Mouse (Mus musculus) hindbrain, embryonic 13.5 days (tissue): Measurements from ENCODE around the gene Sgo2a. TPM values are rescaled to one million over a fixed set of nuclear protein-coding genes. Genes with fewer than 3 reads are reported as not detected.
A peak's percentile ranks its signal among the peaks of the same experiment; 100 is the strongest.

Source experiments
- ATAC-seq: fragments of 200-750 bp; cut with Nextera tagmentation; 2 replicates; pipeline ENCODE4 v1.8.0; 2017; ENCODE audit warnings: moderate TSS enrichment; ENCODE audit not compliant: low FRiP score
- H3K27ac ChIP-seq: fragments of 300-500 bp; sonication (generic); 2 replicates; pipeline ENCODE4 v1.5.1; 2015; ENCODE audit warnings: inconsistent platforms, mild to moderate bottlenecking, moderate library complexity
- H3K27me3 ChIP-seq: fragments of 300-500 bp; sonication (generic); 2 replicates; pipeline ENCODE4 v1.6.1; 2015; ENCODE audit warnings: mild to moderate bottlenecking, inconsistent platforms
- H3K36me3 ChIP-seq: fragments of 300-500 bp; sonication (generic); 2 replicates; pipeline ENCODE4 v1.6.1; 2015; ENCODE audit warnings: mild to moderate bottlenecking, inconsistent platforms
- H3K4me1 ChIP-seq: fragments of 300-500 bp; sonication (generic); replicated peaks from 2 replicates; pipeline ENCODE4 v1.6.1; 2015; ENCODE audit warnings: inconsistent platforms
- H3K4me2 ChIP-seq: fragments of 300-500 bp; sonication (generic); 2 replicates; pipeline ENCODE4 v1.6.1; 2015; ENCODE audit warnings: inconsistent platforms, mild to moderate bottlenecking, moderate library complexity
- H3K4me3 ChIP-seq: fragments of 300-500 bp; sonication (generic); 2 replicates; pipeline ENCODE4 v1.5.1; 2015; ENCODE audit warnings: mild to moderate bottlenecking, inconsistent platforms
- H3K9ac ChIP-seq: fragments of 300-500 bp; sonication (generic); 2 replicates; pipeline ENCODE4 v1.6.1; 2015; ENCODE audit warnings: mild to moderate bottlenecking, inconsistent platforms
- H3K9me3 ChIP-seq: fragments of 300-500 bp; sonication (generic); 2 replicates; pipeline ENCODE4 v1.6.1; 2016; ENCODE audit warnings: inconsistent platforms
- WGBS: fragments of 180-500 bp; shearing (Covaris S2); methylation state at CpG from one replicate; pipeline ENCODE4 v1.1.7; 2015; 5-methylcytosine and 5-hydroxymethylcytosine counted together
- polyA plus RNA-seq: library from polyadenylated mRNA; unstranded; fragments of >200 nt; fragmentation: Nextera tagmentation; extraction: Ambion mirVana; gene quantifications from 2 replicates; pipeline ENCODE4 v1.2.1, GENCODE M21; 2015

Sgo2a gene
- polyA plus RNA-seq = 4.3 and 5.6 TPM in 2 replicates

DNA sequence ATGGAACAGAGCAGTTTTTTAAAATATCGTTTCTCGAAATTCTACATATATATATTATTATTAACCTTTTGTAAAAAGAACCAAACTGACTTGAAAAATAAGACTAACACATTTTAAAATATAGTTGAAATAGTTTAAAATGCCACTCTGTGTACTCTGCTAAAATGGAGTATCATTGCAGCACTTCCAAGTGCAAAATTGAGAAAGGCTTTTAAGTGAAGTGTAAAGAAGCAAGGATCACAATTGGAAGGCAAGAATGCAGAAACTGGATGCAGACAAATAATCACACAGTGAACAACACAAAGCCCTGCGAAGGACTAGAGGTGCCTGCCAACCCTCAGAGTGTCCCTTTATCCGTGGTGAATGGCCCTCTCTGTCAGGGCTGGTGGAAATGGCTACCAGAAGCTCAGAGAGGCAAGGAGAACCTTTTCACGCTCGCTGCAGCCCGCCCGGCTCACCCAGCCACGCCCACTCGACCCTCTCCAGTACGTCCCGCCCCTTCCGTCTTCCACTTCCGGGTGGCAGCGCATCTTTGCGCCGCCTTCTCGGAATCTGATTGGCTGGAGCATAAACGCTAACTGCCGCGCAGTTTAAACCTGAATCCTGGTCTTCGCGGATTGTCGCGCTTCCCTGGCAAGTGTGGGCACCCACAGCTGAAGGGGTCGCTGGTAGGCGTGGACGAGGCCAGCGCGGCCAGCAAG lies at the start of gene Sgo2a:
TSS of gene Sgo2a (plus strand) at position 540 of the 701 bp plus-strand sequence.
- 7% methylated on average over 30 of the region's 30 CpGs for WGBS
- Histone ChIP-seq H3K4me1 (peaks cover 15% of the 10 kb centered on the region), H3K4me3 (peak within 1 kb of the TSS; percentile 72), H3K27me3 (no peaks in the 10 kb centered on the region), H3K36me3 (no peaks in the 10 kb centered on the region), H3K9me3 (no peaks in the 10 kb centered on the region), H3K27ac (peak within 1 kb of the TSS; percentile 93), H3K9ac (peak within 1 kb of the TSS; percentile 80), H3K4me2 (peak within 1 kb of the TSS; percentile 95)
- ATAC-seq = peak; percentile 99

GRCm38 (mm10) chr1:57947552-57948347 lies 48.0 kb upstream of the Sgo2a start:
- Histone ChIP-seq H3K27me3 (no peaks in the 10 kb centered on the region), H3K27ac (no peak overlapping the region), H3K4me2 (no peak overlapping the region), H3K4me3 (no peak overlapping the region), H3K9ac (no peak overlapping the region), H3K36me3 (peaks cover 22% of the 10 kb centered on the region), H3K4me1 (no peaks in the 10 kb centered on the region; the same call in 1 of the 2 replicates), H3K9me3 (no peaks in the 10 kb centered on the region)
- ATAC-seq = no peak
- whole genome bisulfite sequencing = 43% methylated on average over 2 of the region's 2 CpGs

DNA sequence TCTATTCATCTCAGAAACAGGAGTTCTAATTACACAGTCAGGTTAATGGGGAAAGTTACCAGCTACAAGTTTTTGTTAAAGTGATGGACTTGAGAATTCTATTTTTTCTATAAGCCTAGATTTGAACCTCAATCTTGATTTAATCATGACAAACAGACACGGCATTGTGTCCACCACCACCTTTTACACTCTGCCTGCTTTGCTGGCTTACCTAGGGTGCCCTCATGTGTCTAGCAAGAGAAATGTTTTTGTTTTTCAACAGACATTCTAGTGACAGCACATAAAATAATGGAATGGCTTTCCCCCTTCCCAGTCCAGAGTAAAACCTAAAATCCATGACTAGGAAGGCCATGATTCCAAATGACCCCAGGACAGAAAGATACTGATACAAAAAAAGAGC lies 46.6 kb upstream of the Sgo2a start:
- Histone ChIP-seq H3K36me3 (peaks cover 19% of the 10 kb centered on the region), H3K4me1 (peaks cover 5% of the 10 kb centered on the region), H3K27ac (no peak overlapping the region), H3K27me3 (no peaks in the 10 kb centered on the region), H3K4me2 (no peak overlapping the region), H3K9ac (no peak overlapping the region), H3K9me3 (no peaks in the 10 kb centered on the region), H3K4me3 (no peak overlapping the region)
- 2% methylated on average over 1 of the region's 1 CpGs for WGBS
- ATAC-seq = peak; percentile 44; the same call in 1 of the 2 replicates

DNA sequence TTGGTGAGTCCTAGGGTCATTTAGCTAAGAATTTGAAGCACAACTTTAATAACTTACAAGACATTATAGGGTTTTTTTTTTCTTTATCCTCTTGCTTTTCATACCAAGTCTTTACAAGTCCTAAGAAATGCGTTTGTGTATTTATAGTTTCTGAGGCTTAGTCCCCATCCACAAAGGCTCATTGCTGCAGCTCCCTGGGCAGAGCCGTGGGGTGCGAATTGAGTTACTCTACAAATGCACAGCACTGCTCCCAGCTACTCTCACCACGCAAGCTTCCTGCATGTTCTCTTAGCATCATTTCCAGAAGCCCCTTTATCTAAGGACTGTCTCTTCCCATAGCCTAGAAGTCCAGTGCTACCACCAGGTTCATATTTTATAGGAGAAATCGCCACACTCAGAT lies 46.1 kb upstream of the Sgo2a start:
- Histone ChIP-seq H3K4me3 (no peak overlapping the region), H3K9ac (no peak overlapping the region), H3K36me3 (peaks cover 18% of the 10 kb centered on the region), H3K9me3 (no peaks in the 10 kb centered on the region), H3K27me3 (no peaks in the 10 kb centered on the region), H3K4me2 (no peak overlapping the region), H3K27ac (no peak overlapping the region), H3K4me1 (peaks cover 5% of the 10 kb centered on the region)
- no peak for ATAC-seq
- WGBS = 72% methylated on average over 5 of the region's 5 CpGs

DNA sequence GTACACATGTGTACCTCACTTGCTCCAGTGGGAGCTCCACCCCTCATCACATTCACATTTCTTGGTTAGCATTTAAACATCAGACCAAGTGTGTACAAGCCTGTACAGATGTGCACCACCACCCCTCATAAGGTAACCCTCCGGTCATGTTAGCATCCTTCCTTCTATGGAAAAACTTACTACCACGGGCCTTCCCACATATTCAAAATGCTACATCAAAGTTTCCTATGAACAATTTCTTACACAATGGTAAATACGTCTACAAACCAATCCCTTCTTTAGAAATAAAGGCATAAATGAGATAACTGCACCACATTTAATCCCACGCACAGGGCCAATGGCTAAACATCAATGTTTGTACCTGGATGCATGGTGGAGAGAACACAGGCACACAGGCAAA lies 43.3 kb upstream of the Sgo2a start:
- no peaks in the 10 kb centered on the region for H3K9me3 ChIP-seq
- 97% methylated on average over 4 of the region's 4 CpGs for WGBS
- no peak overlapping the region for H3K4me3 ChIP-seq
- peaks cover 27% of the 10 kb centered on the region for H3K36me3 ChIP-seq
- H3K4me2 ChIP-seq = no peak overlapping the region
- H3K9ac ChIP-seq = no peak overlapping the region
- no peak for ATAC-seq
- H3K27me3 ChIP-seq = no peaks in the 10 kb centered on the region
- H3K4me1 ChIP-seq = peaks cover 5% of the 10 kb centered on the region
- no peak overlapping the region for H3K27ac ChIP-seq

- WGBS = 91% methylated on average over 16 of the region's 16 CpGs
- H3K27me3 ChIP-seq = no peaks in the 10 kb centered on the region
- ATAC-seq = no peak
Observed at GRCm38 (mm10) chr1:57953586-57954375, 42.0 kb upstream of the Sgo2a start.

DNA sequence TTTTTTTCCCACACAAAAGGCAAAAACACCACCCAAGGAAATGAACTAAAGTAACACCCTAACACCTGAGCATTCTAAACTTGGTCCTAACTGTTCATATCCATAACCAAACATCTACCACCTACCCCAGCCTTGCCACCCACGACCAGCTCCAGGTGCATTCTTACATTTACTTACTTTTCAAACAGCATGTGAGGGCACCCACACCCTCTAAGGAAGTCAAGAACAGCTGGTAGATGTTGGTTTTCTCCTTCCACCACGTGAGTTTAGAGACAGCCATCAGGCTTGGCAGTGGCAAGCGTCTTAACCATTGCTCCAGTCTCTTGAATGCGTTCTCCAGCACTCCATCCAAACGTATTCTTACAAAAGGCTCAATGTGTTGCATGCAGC lies 41.4 kb upstream of the Sgo2a start:
- 93% methylated on average over 5 of the region's 5 CpGs for WGBS
- H3K4me3 ChIP-seq = no peak overlapping the region

More at GRCm38 (mm10) chr1:57953586-57954375, 42.0 kb upstream of the Sgo2a start:
- no peak overlapping the region for H3K27ac ChIP-seq
- no peak overlapping the region for H3K4me2 ChIP-seq
- H3K4me3 ChIP-seq = no peak overlapping the region
- H3K4me1 ChIP-seq = peaks cover 5% of the 10 kb centered on the region
- no peaks in the 10 kb centered on the region for H3K9me3 ChIP-seq
- H3K9ac ChIP-seq = no peak overlapping the region
- H3K36me3 ChIP-seq = peaks cover 29% of the 10 kb centered on the region

DNA sequence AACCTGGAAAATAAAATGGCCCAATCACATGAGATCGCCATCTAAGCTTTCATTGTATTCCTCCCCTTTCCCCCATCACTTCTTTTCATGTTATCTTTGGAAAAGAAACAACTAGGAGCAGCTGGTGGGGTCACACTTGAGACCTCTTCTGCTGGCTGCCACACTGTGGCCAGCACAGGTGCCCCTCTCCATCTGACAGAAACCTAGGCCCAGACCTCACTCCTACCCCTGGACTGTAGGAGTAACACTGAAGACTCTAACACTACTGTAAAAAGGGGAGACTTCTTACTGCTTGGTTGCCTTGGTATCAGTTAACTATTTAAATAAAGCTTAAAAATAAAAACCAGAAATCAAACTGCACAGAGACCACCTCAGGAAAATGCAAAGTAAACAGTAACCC lies 40.0 kb upstream of the Sgo2a start:
- H3K4me1 ChIP-seq = peaks cover 5% of the 10 kb centered on the region
- H3K27ac ChIP-seq = no peak overlapping the region
- no peaks in the 10 kb centered on the region for H3K9me3 ChIP-seq
- H3K36me3 ChIP-seq = peaks cover 43% of the 10 kb centered on the region
- WGBS = 94% methylated on average over 1 of the region's 1 CpGs
- no peak overlapping the region for H3K4me3 ChIP-seq
- no peak for ATAC-seq
- H3K4me2 ChIP-seq = no peak overlapping the region
- no peaks in the 10 kb centered on the region for H3K27me3 ChIP-seq
- no peak overlapping the region for H3K9ac ChIP-seq

More for the DNA sequence above, 41.4 kb upstream of the Sgo2a start:
- no peak overlapping the region for H3K27ac ChIP-seq
- no peak for ATAC-seq
- H3K9ac ChIP-seq = no peak overlapping the region
- no peaks in the 10 kb centered on the region for H3K27me3 ChIP-seq
- H3K36me3 ChIP-seq = peaks cover 35% of the 10 kb centered on the region
- no peak overlapping the region for H3K4me2 ChIP-seq
- H3K9me3 ChIP-seq = no peaks in the 10 kb centered on the region
- H3K4me1 ChIP-seq = peaks cover 5% of the 10 kb centered on the region

GRCm38 (mm10) chr1:57969327-57970271 lies 26.2 kb upstream of the Sgo2a start:
- Histone ChIP-seq H3K36me3 (peaks cover 13% of the 10 kb centered on the region), H3K9ac (peak overlapping the region; percentile 91), H3K27me3 (no peaks in the 10 kb centered on the region), H3K4me3 (peak overlapping the region; percentile 78), H3K27ac (peak overlapping the region; percentile 88), H3K4me1 (peaks cover 11% of the 10 kb centered on the region), H3K9me3 (no peaks in the 10 kb centered on the region), H3K4me2 (peak overlapping the region; percentile 82)
- ATAC-seq = peak; percentile 97
- whole genome bisulfite sequencing = 1% methylated on average over 65 of the region's 65 CpGs

DNA sequence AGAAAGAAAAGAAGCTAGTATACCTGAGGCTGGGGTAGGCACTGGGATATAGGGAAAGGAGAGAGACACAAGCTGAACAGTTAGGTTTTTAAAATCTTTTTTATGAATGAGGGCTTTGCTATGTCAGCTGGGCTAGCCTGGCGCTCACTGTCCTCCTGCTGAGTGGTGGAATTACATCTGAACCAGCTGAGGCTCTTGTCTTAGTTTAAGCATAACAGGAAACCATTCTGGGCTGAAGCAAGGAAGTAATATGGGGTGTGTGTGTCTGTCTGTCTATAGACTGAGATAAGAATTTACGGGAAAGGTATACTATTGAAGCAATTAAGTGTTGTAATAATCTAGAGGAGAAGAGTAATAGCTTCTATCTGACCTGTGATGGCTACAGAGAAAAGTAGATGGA lies 24.2 kb upstream of the Sgo2a start:
- no peak overlapping the region for H3K27ac ChIP-seq

DNA sequence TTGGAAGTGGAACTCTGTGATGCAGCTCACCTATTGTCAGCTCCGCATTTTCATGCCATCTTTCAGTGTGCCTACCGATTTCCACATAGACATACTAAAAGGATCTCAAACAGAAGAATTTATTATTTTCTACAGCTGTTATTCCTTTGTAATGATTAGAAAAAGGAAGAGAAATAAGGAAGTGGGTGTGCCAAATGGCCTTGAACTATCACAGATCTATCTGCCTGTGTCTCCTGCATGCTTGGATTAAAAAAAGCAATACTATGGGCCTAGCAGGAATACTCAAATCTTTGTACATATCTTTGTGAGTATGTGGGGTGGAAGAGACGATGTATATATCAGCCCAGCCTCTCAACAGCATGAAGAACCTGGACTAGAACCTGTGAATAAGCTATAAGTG lies 18.9 kb upstream of the Sgo2a start:
- no peak overlapping the region for H3K4me2 ChIP-seq
- no peak overlapping the region for H3K4me3 ChIP-seq
- H3K9ac ChIP-seq = no peak overlapping the region
- 91% methylated on average over 3 of the region's 3 CpGs for WGBS
- H3K27me3 ChIP-seq = no peaks in the 10 kb centered on the region
- no peaks in the 10 kb centered on the region for H3K4me1 ChIP-seq
- no peaks in the 10 kb centered on the region for H3K36me3 ChIP-seq
- no peak overlapping the region for H3K27ac ChIP-seq
- no peak for ATAC-seq
- no peaks in the 10 kb centered on the region for H3K9me3 ChIP-seq

More for the DNA sequence above, 24.2 kb upstream of the Sgo2a start:
- no peaks in the 10 kb centered on the region for H3K9me3 ChIP-seq
- H3K4me3 ChIP-seq = no peak overlapping the region
- 81% methylated on average over 2 of the region's 2 CpGs for WGBS
- H3K4me2 ChIP-seq = no peak overlapping the region
- no peak for ATAC-seq
- H3K4me1 ChIP-seq = peaks cover 11% of the 10 kb centered on the region
- peaks cover 5% of the 10 kb centered on the region; the same call in 1 of the 2 replicates for H3K36me3 ChIP-seq
- no peak overlapping the region for H3K9ac ChIP-seq
- H3K27me3 ChIP-seq = no peaks in the 10 kb centered on the region
